Mouse (Mus musculus) erythroblast, embryonic 14.5 days (primary cell): ENCODE data around the gene Bcl6b. TPM values are rescaled to one million over a fixed set of nuclear protein-coding genes. Genes with fewer than 3 reads are reported as not detected.

Experiments used
- H3K27me3 ChIP-seq: 2 replicates; pipeline ENCODE4 v1.6.1; 2012; ENCODE audit warnings: inconsistent platforms; ENCODE audit not compliant: control insufficient read depth
- H3K36me3 ChIP-seq: 2 replicates; pipeline ENCODE4 v1.6.1; 2012; ENCODE audit warnings: mild to moderate bottlenecking, inconsistent platforms; ENCODE audit not compliant: control insufficient read depth
- H3K4me1 ChIP-seq: 2 replicates; pipeline ENCODE4 v1.6.1; 2012; ENCODE audit warnings: inconsistent platforms; ENCODE audit not compliant: control insufficient read depth
- H3K4me3 ChIP-seq: replicated peaks from 2 replicates; pipeline ENCODE3; 2012; ENCODE audit warnings: moderate library complexity, mild to moderate bottlenecking, inconsistent platforms
- H3K9me3 ChIP-seq: 2 replicates; pipeline ENCODE4 v1.6.1; 2012; ENCODE audit warnings: low read length, inconsistent platforms, mixed read lengths; ENCODE audit not compliant: control insufficient read depth
- GATA1 ChIP-seq: IDR thresholded peaks from 2 replicates; pipeline ENCODE4 v1.6.1; 2012; ENCODE audit warnings: low read length, inconsistent platforms, mixed read lengths
- TAL1 ChIP-seq: IDR thresholded peaks from 3 replicates; pipeline ENCODE4 v1.6.1; 2012; ENCODE audit warnings: low read length, inconsistent platforms, mixed read lengths
- polyA plus RNA-seq: library from polyadenylated mRNA; stranded (reverse); fragments of >175 nt; gene quantifications from 2 replicates; pipeline ENCODE4 v1.2.3, GENCODE M21; 2012

Bcl6b gene
- polyA plus RNA-seq, 1 experiment = 0.06 TPM

DNA sequence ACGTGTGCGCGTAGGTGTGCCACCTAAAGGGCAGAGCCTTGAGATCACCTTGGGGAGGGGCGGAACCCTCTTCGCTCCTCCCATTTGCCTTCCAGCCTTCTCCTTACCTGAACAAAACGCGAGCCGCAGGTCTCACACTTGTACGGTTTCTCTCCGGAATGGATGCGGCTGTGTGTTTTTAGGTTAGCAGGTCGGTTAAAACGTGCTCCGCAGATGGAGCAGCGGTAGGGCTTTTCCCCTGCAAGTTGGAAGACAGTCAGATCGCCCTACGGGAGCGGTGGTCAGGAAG lies 3.1 kb downstream of the Bcl6b start:
- Histone ChIP-seq H3K9me3 (no peaks in the 10 kb centered on the region), H3K4me3 (peak overlapping the region; percentile 44), H3K4me1 (peaks cover 95% of the 10 kb centered on the region), H3K27me3 (peaks cover 41% of the 10 kb centered on the region), H3K36me3 (peaks cover 21% of the 10 kb centered on the region)
- TF ChIP-seq GATA1 (no peak), TAL1 (no peak)

GRCm38 (mm10) chr11:70225798-70226601 lies 3.6 kb downstream of the Bcl6b start:
- TF ChIP-seq TAL1 (no peak), GATA1 (no peak)
- no peaks in the 10 kb centered on the region for H3K9me3 ChIP-seq
- H3K27me3 ChIP-seq = peaks cover 41% of the 10 kb centered on the region
- peak overlapping the region; percentile 44 for H3K4me3 ChIP-seq
- peaks cover 95% of the 10 kb centered on the region for H3K4me1 ChIP-seq
- H3K36me3 ChIP-seq = peaks cover 21% of the 10 kb centered on the region

DNA sequence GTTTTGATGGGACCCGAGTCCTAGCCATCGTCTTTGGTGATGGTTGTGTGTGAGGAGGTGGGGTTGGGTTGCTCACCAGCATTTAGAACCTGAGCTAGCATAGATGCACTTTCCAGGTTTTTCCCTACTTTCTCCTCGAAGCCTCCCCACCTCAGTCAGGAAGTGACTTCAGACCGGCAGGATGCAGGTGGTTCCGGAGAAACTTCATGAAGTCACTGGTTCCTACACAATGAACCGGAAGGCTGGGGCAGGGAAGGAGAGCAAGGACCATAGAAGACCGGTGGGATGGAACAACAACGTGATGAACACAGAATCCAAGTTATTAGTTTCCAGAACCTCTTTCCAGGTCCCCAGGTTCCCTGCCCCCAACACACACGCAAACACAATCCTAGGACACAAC lies 5.9 kb downstream of the Bcl6b start:
- TF ChIP-seq GATA1 = no peak
- TF ChIP-seq TAL1 = no peak
- H3K9me3 ChIP-seq = no peaks in the 10 kb centered on the region
- H3K36me3 ChIP-seq = peaks cover 26% of the 10 kb centered on the region
- peaks cover 21% of the 10 kb centered on the region for H3K27me3 ChIP-seq
- peak overlapping the region; percentile 31 for H3K4me3 ChIP-seq
- H3K4me1 ChIP-seq = peaks cover 95% of the 10 kb centered on the region

DNA sequence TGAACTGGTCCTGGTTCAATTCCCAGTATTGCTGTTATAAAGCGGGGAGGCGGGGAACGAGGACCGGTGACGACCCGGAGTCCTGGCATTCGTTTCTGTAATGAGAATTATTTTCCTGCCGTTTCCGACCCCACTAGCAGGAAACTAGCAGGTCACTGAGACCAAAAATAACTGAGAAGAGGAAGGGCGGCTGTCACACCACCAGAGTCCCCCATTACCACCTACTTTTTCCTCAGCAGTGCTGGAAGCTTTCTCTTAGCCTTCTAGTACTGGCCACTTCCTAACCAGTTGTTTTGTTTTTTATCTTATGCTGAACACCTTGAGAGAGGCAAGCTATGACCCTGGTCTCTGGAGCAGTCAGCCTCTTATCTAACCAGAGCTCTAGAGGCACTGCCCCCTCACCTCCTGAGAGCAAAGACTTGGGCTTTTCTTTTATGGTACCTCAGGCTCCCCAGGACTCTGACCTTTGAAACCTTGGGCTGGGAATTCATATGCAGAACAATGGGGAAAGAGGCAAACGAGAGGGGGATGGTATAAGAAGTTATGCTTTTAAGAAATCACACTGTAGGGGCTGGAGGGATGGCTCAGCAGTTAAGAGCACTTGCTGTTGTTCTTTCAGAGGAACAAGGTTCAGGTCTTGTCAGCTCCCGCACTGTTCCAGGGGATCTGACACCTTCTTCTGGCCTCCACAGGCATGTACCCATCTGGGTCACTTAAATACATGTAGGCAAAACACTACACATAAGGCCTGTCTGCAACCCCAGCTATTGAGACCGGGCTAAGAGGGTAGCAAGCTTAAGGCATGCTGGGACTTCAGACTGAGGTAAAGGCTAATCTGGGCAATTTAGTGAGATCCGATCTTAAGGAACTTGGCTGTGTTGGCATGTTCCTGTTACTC lies 7.7 kb downstream of the Bcl6b start:
- TF ChIP-seq TAL1 = peak; percentile 90
- peak; percentile 88 for TF ChIP-seq GATA1
- H3K4me3 ChIP-seq = peak overlapping the region; percentile 69

DNA sequence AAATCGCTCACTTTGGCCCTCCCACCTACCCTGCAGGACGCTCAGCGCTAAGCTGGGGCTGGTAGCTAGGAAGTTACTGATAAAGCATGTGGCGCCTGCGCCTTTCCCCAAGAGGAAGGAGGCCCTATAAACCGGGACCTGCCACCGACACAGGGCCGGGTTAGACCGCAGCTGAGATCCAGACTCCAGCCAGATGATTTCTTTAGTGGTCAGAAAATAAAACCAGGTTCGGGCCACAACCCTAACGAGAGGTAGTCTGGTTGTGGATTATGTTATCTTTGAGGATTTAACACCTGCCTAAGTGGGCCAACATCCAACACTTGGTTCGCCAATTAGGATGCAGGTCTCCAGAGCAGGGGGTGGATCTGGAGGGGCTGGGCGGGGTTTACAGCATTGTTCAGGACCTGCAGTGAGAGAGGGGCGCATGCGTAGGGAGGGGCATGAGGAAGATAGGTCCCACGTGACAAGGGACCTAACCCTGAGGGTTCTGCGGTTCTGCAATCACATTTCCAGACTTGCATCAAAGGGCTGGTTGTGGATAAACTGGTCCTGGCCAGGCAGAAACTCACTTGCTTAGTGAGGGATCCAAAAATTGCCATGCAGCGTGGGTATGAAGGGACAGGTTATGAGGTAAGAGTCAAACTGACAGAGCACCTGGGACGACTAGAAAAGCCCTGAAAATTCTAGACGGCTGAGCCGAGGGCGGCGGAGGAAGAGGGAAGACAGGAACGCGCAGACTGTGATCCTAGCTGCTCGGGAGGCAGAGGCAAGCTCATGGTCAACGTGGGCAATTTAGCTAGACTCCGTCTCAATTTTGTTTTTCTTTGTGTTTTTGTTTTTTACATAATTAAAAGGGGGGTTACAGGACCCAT lies 8.6 kb downstream of the Bcl6b start, which contains the start of gene Slc16a13:
TSS of gene Slc16a13 (minus strand) at position 334 of the 872 bp plus-strand sequence.
- no peak for TF ChIP-seq TAL1
- TF ChIP-seq GATA1 = no peak
- Histone ChIP-seq H3K9me3 (no peaks in the 10 kb centered on the region), H3K27me3 (peaks cover 11% of the 10 kb centered on the region), H3K36me3 (peaks cover 48% of the 10 kb centered on the region), H3K4me3 (peak within 1 kb of the TSS; percentile 69), H3K4me1 (peaks cover 81% of the 10 kb centered on the region)

More for the DNA sequence above, 7.7 kb downstream of the Bcl6b start:
- peaks cover 90% of the 10 kb centered on the region for H3K4me1 ChIP-seq
- peaks cover 12% of the 10 kb centered on the region for H3K27me3 ChIP-seq
- peaks cover 44% of the 10 kb centered on the region for H3K36me3 ChIP-seq
- no peaks in the 10 kb centered on the region for H3K9me3 ChIP-seq

DNA sequence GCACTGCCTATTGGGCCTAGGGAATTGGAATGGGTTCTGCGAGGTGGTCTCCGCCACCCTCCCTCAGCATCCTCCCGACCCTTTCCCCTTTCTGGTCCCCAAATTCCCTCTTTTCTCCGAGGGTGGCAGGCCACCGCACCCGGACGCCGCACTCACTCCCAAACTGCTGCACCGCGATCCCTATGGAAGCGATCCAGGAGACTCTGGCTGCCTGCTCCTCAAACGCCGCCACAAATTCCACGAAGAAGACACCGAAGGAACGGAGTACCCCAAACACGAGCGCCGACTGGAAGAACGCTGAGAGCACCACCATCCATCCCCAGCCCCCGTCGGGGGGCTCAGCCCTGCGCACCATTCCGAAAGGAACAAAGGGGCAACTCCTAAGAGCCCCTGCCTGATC lies 9.3 kb downstream of the Bcl6b start:
- TF ChIP-seq GATA1 (no peak), TAL1 (no peak)
- Histone ChIP-seq H3K27me3 (peaks cover 14% of the 10 kb centered on the region), H3K4me1 (peaks cover 75% of the 10 kb centered on the region), H3K36me3 (peaks cover 46% of the 10 kb centered on the region), H3K4me3 (peak overlapping the region; percentile 69), H3K9me3 (no peaks in the 10 kb centered on the region)

DNA sequence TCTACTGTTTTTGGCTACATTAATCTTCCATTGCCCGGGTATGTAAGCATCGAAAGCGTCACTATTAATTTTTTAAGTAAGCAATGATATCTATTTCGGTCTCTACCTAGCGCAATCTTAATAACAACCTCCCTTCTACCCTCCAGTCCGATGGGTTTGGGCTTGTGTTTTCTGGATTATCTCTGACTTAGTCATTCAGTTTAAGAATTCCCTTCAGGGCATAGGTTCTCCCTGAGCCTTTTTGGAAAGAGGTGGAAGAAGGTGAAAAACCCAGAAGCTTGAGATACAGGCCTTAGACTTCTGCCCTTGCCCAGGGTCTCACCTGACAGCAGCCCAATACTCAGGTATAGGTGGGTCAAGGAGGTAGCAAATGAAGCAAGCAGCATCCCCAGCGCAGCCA lies 9.7 kb downstream of the Bcl6b start:
- peaks cover 19% of the 10 kb centered on the region for H3K27me3 ChIP-seq
- H3K36me3 ChIP-seq = peaks cover 46% of the 10 kb centered on the region
- H3K4me3 ChIP-seq = peak overlapping the region; percentile 69
- peaks cover 75% of the 10 kb centered on the region for H3K4me1 ChIP-seq
- TF ChIP-seq GATA1 (no peak), TAL1 (no peak)
- peaks cover 3% of the 10 kb centered on the region; the same call in 1 of the 2 replicates for H3K9me3 ChIP-seq

DNA sequence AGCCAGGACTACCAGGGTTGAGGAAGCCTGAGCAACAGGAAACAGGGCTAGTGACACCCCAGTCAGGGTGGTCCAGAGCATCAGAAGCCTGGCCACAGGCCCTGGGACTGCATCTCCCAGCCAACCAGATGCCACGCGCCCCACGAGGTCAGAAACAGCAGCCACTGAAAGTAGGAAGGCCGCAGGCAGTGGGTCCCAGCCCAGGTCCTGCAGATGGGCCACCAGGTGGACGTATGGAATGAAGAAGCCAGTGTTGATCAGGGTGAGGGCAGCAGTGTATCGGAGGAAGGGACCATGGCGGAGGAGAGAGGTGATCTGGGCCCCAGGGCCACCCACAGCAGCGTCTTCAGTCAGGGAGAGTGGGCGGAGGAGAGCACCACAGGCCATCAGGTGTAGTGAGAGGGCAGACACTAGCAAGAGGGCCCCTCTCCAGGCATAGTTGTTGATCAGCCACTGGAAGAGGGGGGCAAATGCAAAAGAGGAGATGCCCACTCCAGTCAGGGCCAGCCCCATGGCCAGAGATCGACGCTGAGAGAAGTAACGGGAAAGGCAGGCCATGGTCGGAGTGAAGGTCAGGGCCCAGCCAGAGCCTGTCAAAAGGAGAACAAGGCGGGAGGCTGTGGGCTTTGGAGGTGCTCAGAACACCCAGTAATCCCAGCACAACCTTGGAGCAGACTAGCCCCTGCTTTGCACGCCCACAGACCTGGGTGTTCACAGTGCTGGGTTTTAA lies 10.7 kb downstream of the Bcl6b start:
- Histone ChIP-seq H3K4me3 (peak overlapping the region; percentile 69), H3K36me3 (peaks cover 39% of the 10 kb centered on the region), H3K4me1 (peaks cover 73% of the 10 kb centered on the region), H3K27me3 (peaks cover 29% of the 10 kb centered on the region), H3K9me3 (peaks cover 5% of the 10 kb centered on the region; the same call in 1 of the 2 replicates)
- no peak for TF ChIP-seq TAL1
- no peak for TF ChIP-seq GATA1
